Mouse (Mus musculus): ENCODE data around the gene Pkn1. TPM values are rescaled to one million over a fixed set of nuclear protein-coding genes. Genes with fewer than 3 reads are reported as not detected.

The Pkn1 gene
- total RNA-seq, 2 experiments from 2014 or later = 33.0 to 36.3 TPM

GRCm38 (mm10) chr8:83725521-83726102 lies 26.6 kb upstream of the Pkn1 start:
- no peak for ATAC-seq (replicated peaks; ENCODE audit: low FRiP score, low TSS enrichment, poor library complexity, severe bottlenecking)

GRCm38 (mm10) chr8:83724697-83725482 lies 25.9 kb upstream of the Pkn1 start:
- peak; percentile 81 for ATAC-seq (replicated peaks; ENCODE audit: low FRiP score, low TSS enrichment, poor library complexity, severe bottlenecking)

- ATAC-seq (replicated peaks; ENCODE audit: low FRiP score, low TSS enrichment, poor library complexity, severe bottlenecking) = no peak
Observed at GRCm38 (mm10) chr8:83723447-83724083, 24.6 kb upstream of the Pkn1 start.

- ATAC-seq (replicated peaks; ENCODE audit: low FRiP score, low TSS enrichment, poor library complexity, severe bottlenecking) = no peak
Observed at GRCm38 (mm10) chr8:83722631-83723030, 23.7 kb upstream of the Pkn1 start.

- ATAC-seq (replicated peaks; ENCODE audit: low FRiP score, low TSS enrichment, poor library complexity, severe bottlenecking) = no peak
Observed at GRCm38 (mm10) chr8:83721405-83722025, 22.5 kb upstream of the Pkn1 start.

GRCm38 (mm10) chr8:83719693-83720092 lies 20.7 kb upstream of the Pkn1 start:
- no peak for ATAC-seq (replicated peaks; ENCODE audit: low FRiP score, low TSS enrichment, poor library complexity, severe bottlenecking)

- no peak for ATAC-seq (replicated peaks; ENCODE audit: low FRiP score, low TSS enrichment, poor library complexity, severe bottlenecking)
Observed at GRCm38 (mm10) chr8:83719048-83719447, 20.1 kb upstream of the Pkn1 start.

- no peak for ATAC-seq (replicated peaks; ENCODE audit: low FRiP score, low TSS enrichment, poor library complexity, severe bottlenecking)
Observed at GRCm38 (mm10) chr8:83716563-83716962, 17.6 kb upstream of the Pkn1 start.

GRCm38 (mm10) chr8:83715771-83716170 lies 16.8 kb upstream of the Pkn1 start:
- no peak for ATAC-seq (replicated peaks; ENCODE audit: low FRiP score, low TSS enrichment, poor library complexity, severe bottlenecking)

GRCm38 (mm10) chr8:83715031-83715690 lies 16.2 kb upstream of the Pkn1 start, which contains the start of gene Ddx39:
Gene Ddx39, plus strand, starts transcription at chr8:83715177.
- peak; percentile 97 for ATAC-seq (replicated peaks; ENCODE audit: low FRiP score, low TSS enrichment, poor library complexity, severe bottlenecking)

GRCm38 (mm10) chr8:83714676-83715030 lies 15.7 kb upstream of the Pkn1 start:
- ATAC-seq (replicated peaks; ENCODE audit: low FRiP score, low TSS enrichment, poor library complexity, severe bottlenecking) = no peak

GRCm38 (mm10) chr8:83707554-83707953 lies 8.6 kb upstream of the Pkn1 start:
- no peak for ATAC-seq (replicated peaks; ENCODE audit: low FRiP score, low TSS enrichment, poor library complexity, severe bottlenecking)

- ATAC-seq (replicated peaks; ENCODE audit: low FRiP score, low TSS enrichment, poor library complexity, severe bottlenecking) = no peak
Observed at GRCm38 (mm10) chr8:83706411-83706810, 7.4 kb upstream of the Pkn1 start.

GRCm38 (mm10) chr8:83703426-83703825 lies 4.4 kb upstream of the Pkn1 start:
- ATAC-seq (replicated peaks; ENCODE audit: low FRiP score, low TSS enrichment, poor library complexity, severe bottlenecking) = no peak

GRCm38 (mm10) chr8:83700423-83701085 lies 1.6 kb upstream of the Pkn1 start:
- ATAC-seq (replicated peaks; ENCODE audit: low FRiP score, low TSS enrichment, poor library complexity, severe bottlenecking) = no peak

- no peak for ATAC-seq (replicated peaks; ENCODE audit: low FRiP score, low TSS enrichment, poor library complexity, severe bottlenecking)
Observed at GRCm38 (mm10) chr8:83699566-83699965, 587 bp upstream of the Pkn1 start.

- ATAC-seq (replicated peaks; ENCODE audit: low FRiP score, low TSS enrichment, poor library complexity, severe bottlenecking) = peak; percentile 61
Observed at GRCm38 (mm10) chr8:83698291-83698660, 703 bp downstream of the Pkn1 start.

GRCm38 (mm10) chr8:83697374-83698220 lies 1.4 kb downstream of the Pkn1 start:
- ATAC-seq (replicated peaks; ENCODE audit: low FRiP score, low TSS enrichment, poor library complexity, severe bottlenecking) = 0 out of 2 replicates have a peak, but pooled peaks have one; percentile 5

Data from megakaryocyte-erythroid progenitor cell, adult 5-6 weeks (primary cell).